Mouse (Mus musculus) hindbrain, embryonic 12.5 days (tissue): ENCODE results near the gene Ap1m2. TPM values are rescaled to one million over a fixed set of nuclear protein-coding genes. Genes with fewer than 3 reads are reported as not detected.
A peak's percentile ranks its signal among the peaks of the same experiment; 100 is the strongest.
"Not testable (repeated sequence)": the region's sequence is repeated elsewhere in the genome, so short reads cannot be mapped to it uniquely, and the experiment has no call there.

Experiments used
- ATAC-seq: fragments of 200-750 bp; cut with Nextera tagmentation; 2 replicates; pipeline ENCODE4 v1.8.0; 2017; ENCODE audit warnings: moderate TSS enrichment; ENCODE audit not compliant: low FRiP score
- H3K27ac ChIP-seq: fragments of 300-500 bp; sonication (generic); 2 replicates; pipeline ENCODE4 v1.5.1; 2016; ENCODE audit warnings: mild to moderate bottlenecking
- H3K27me3 ChIP-seq: fragments of 300-500 bp; sonication (generic); 2 replicates; pipeline ENCODE4 v1.6.1; 2016; ENCODE audit warnings: mild to moderate bottlenecking
- H3K36me3 ChIP-seq: fragments of 300-500 bp; sonication (generic); 2 replicates; pipeline ENCODE4 v1.6.1; 2016; ENCODE audit warnings: mild to moderate bottlenecking
- H3K4me1 ChIP-seq: fragments of 300-500 bp; sonication (generic); 2 replicates; pipeline ENCODE4 v1.6.1; 2016
- H3K4me2 ChIP-seq: fragments of 300-500 bp; sonication (generic); replicated peaks from 2 replicates; pipeline ENCODE4 v1.6.1; 2016; ENCODE audit warnings: mild to moderate bottlenecking
- H3K4me3 ChIP-seq: fragments of 300-500 bp; sonication (generic); 2 replicates; pipeline ENCODE4 v1.5.1; 2016; ENCODE audit warnings: mild to moderate bottlenecking
- H3K9ac ChIP-seq: fragments of 300-500 bp; sonication (generic); 2 replicates; pipeline ENCODE4 v1.6.1; 2016; ENCODE audit warnings: mild to moderate bottlenecking, moderate library complexity
- H3K9me3 ChIP-seq: fragments of 300-500 bp; sonication (generic); replicated peaks from 2 replicates; pipeline ENCODE4 v1.6.1; 2016; ENCODE audit warnings: mild to moderate bottlenecking
- WGBS: fragments of 180-500 bp; shearing (Covaris S2); methylation state at CpG from one replicate; pipeline ENCODE4 v1.1.7; 2016; 5-methylcytosine and 5-hydroxymethylcytosine counted together
- polyA plus RNA-seq: library from polyadenylated mRNA; unstranded; fragments of >200 nt; fragmentation: Nextera tagmentation; extraction: Ambion mirVana; gene quantifications from 2 replicates; pipeline ENCODE4 v1.2.1, GENCODE M21; 2016

Ap1m2 gene
- polyA plus RNA-seq, 1 experiment from 2014 or later, result 7.6 TPM

DNA sequence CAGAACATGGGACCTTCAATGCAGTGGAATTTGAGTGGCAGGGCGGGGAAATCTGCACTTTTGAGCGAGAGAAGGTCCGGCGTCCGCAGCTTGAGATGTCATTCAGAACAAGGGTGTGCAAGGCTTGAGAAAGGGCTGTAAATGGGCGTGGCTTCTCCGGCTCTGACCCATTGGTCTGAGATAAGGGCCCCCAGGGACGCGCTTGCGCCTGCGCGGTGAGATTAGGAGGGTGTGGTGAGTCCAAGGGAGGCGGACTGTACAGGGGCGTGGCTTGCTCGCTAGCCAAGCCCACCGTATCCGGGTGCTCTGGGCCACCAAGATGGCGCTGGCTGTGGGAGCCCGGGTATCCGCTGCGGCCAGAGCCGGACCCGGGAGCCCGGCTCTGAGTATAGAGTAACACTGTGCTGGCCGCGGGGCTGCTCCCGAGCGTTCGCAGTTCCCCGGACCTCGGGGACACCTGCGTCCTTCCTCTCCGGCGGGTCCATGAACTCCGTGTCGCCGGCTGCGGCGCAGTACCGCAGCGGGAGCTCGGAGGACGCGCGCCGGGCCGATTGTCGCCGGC, 47.1 kb downstream of the Ap1m2 start, which contains the start of gene Atg4d:
Gene Atg4d (plus strand): TSS at position 294 of the 562 bp plus-strand sequence.
- Histone ChIP-seq H3K9ac (peak within 1 kb of the TSS; percentile 82), H3K36me3 (peaks cover 29% of the 10 kb centered on the region), H3K4me2 (peak within 1 kb of the TSS; percentile 93), H3K4me3 (peak within 1 kb of the TSS; percentile 86), H3K4me1 (peaks cover 19% of the 10 kb centered on the region), H3K9me3 (no peaks in the 10 kb centered on the region), H3K27me3 (no peaks in the 10 kb centered on the region), H3K27ac (peak within 1 kb of the TSS; percentile 78)
- peak; percentile 97 for ATAC-seq
- WGBS, result 0% methylated on average over 46 of the region's 49 CpGs

- Histone ChIP-seq H3K4me1 (peaks cover 19% of the 10 kb centered on the region), H3K9me3 (no peaks in the 10 kb centered on the region), H3K4me3 (peak overlapping the region; percentile 86), H3K9ac (peak overlapping the region; percentile 82), H3K27me3 (no peaks in the 10 kb centered on the region), H3K27ac (peak overlapping the region; percentile 60), H3K36me3 (peaks cover 24% of the 10 kb centered on the region), H3K4me2 (peak overlapping the region; percentile 55)
- WGBS, result 20% methylated on average over 17 of the region's 17 CpGs
- ATAC-seq, result no peak; the same call in none of the 2 replicates
Observed at GRCm38 (mm10) chr9:21264272-21264999, 47.7 kb downstream of the Ap1m2 start.

DNA sequence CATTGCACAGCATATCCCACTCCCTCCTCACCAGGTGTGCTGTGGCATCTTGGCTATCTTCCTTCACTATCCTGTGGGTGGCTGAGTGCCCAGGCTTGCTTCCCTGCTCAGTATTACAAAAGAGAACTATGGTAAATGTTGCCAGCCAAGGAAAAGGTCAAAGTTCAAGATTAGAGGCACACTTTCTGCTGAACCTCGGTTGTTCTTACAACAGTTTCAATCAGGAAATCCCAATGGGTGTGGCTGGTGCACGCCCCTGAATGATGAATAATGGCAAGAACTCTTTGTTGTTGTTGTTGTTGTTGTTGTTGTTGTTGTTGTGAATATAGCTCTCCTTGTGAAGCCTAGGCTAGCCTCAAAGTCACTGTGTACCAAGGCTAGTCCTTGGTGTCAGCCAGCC, 50.3 kb downstream of the Ap1m2 start:
- Histone ChIP-seq H3K9ac (no peak overlapping the region), H3K36me3 (peaks cover 1% of the 10 kb centered on the region), H3K4me2 (no peak overlapping the region), H3K27ac (no peak overlapping the region), H3K4me1 (peaks cover 18% of the 10 kb centered on the region), H3K4me3 (no peak overlapping the region), H3K9me3 (no peaks in the 10 kb centered on the region), H3K27me3 (no peaks in the 10 kb centered on the region)
- WGBS, result 66% methylated on average over 2 of the region's 2 CpGs
- ATAC-seq, result no peak

DNA sequence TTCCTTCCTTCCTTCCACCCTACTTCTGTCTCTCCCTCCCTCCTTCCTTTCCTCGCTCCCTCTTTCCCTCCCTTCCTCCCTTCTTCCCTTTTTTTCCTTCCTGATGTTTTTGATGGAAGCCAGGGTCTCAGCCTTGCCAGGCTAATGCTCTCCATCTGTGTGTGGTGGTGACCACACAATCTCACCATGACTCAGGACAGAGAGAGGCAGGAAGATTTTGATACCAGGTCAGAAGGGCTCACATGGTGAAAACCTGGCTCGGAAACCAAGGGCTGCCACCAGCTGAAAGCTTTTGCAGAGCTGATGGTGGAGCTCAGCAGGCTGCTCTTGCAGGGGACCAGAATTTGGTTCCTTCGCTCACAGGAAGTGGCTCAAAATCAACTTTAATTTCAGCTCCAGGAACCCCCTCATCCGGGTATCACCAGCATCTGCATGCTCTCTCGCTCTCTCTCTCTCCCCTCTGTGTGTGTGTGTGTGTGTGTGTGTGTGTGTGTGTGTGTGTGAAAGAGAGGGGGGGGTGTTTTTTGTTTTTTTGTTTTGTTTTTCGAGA, 51.6 kb downstream of the Ap1m2 start:
- ATAC-seq, result no peak

GRCm38 (mm10) chr9:21256349-21256748, 55.8 kb downstream of the Ap1m2 start:
- not testable (repeated sequence) for H3K4me2 ChIP-seq, H3K9ac ChIP-seq, H3K4me1 ChIP-seq, H3K4me3 ChIP-seq, ATAC-seq, H3K27ac ChIP-seq, H3K36me3 ChIP-seq, H3K9me3 ChIP-seq
- 82% methylated on average over 4 of the region's 4 CpGs for WGBS
- H3K27me3 ChIP-seq, result peaks cover 13% of the 10 kb centered on the region

More for the DNA sequence above, 51.6 kb downstream of the Ap1m2 start:
- Histone ChIP-seq H3K4me2 (no peak overlapping the region), H3K9me3 (no peaks in the 10 kb centered on the region), H3K4me1 (peaks cover 5% of the 10 kb centered on the region; the same call in 1 of the 2 replicates), H3K36me3 (no peaks in the 10 kb centered on the region), H3K4me3 (no peak overlapping the region), H3K27me3 (no peaks in the 10 kb centered on the region), H3K9ac (no peak overlapping the region), H3K27ac (no peak overlapping the region)
- 76% methylated on average over 6 of the region's 6 CpGs for WGBS

DNA sequence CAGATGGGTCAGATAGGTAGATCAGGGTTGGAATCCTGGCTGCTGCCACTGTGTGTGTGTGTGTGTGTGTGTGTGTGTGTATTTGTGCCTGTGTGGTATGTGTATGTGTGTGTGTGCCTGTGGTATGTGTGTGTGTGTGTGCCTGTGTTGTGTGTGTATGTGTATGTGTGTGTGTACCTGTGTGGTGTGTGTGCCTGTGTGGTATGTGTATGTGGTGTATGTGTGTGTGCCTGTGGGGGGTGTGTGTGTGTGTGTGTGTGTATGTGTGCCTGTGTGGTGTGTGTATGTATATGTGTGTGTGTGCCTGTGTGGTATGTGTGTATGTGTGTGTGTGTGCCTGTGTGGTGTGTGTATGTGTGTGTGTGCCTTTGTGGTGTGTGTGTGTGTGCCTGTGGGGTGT, 57.4 kb downstream of the Ap1m2 start:
- H3K4me2 ChIP-seq, result no peak overlapping the region
- no peaks in the 10 kb centered on the region for H3K9me3 ChIP-seq
- no peak overlapping the region for H3K4me3 ChIP-seq
- H3K9ac ChIP-seq, result no peak overlapping the region
- H3K27me3 ChIP-seq, result peaks cover 30% of the 10 kb centered on the region
- no peak overlapping the region for H3K27ac ChIP-seq
- ATAC-seq, result no peak
- H3K4me1 ChIP-seq, result peaks cover 5% of the 10 kb centered on the region; the same call in 1 of the 2 replicates
- H3K36me3 ChIP-seq, result no peaks in the 10 kb centered on the region

DNA sequence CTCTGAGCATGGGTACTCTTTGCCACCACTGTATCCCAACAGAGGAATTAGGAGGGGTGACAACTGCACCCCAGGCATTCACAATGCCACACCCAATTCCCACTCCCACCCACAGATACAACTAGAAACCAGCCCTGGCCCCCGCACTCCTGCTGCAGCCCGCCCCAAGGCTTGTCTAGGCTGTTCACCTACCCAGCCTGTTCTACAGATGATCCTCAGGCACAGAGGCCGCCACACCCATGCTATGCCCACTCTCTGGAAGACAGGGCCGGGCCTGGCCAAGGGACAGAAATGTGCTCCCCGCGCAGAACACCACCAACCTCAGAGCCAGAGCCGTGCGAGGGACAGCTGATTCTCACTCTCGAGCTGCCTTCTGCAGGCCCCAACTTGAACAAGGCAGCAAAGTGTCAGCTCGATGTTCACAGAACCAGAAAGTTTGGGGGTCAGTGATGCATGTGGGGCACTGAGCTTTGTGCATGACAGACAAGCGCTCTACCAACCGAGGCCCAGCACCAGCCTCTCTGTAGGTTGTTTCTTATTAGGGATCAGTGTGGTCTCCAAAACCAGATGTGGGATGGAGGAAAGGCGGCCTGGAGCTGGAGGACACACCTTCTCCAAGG, 60.9 kb downstream of the Ap1m2 start:
- H3K4me3 ChIP-seq, result no peak overlapping the region
- no peak overlapping the region for H3K4me2 ChIP-seq
- 68% methylated on average over 13 of the region's 13 CpGs for WGBS
- no peak overlapping the region for H3K9ac ChIP-seq
- no peaks in the 10 kb centered on the region for H3K9me3 ChIP-seq
- peaks cover 64% of the 10 kb centered on the region for H3K27me3 ChIP-seq
- no peak overlapping the region for H3K27ac ChIP-seq
- H3K4me1 ChIP-seq, result peaks cover 10% of the 10 kb centered on the region
- ATAC-seq, result no peak
- H3K36me3 ChIP-seq, result no peaks in the 10 kb centered on the region

DNA sequence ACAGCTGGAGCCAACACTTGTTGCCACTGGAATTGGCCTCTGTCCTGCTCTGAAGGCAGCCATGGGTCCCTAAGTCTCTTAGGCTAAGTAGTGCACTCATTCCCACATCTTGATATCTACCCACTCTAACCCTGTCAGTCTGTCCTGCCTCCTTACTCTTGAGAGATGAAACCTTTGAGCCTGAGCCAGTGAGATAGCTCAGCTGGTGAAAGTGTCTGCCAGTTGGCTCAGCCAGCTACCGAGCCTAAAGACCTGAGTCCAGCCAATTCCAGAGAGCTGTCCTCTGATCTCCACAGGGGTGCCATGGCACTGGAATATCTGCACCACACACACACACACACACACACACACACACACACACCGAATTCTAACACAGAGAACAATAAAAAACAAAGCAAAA, 61.6 kb downstream of the Ap1m2 start:
- Histone ChIP-seq H3K4me1 (peaks cover 10% of the 10 kb centered on the region), H3K4me3 (no peak overlapping the region), H3K27ac (no peak overlapping the region), H3K9me3 (no peaks in the 10 kb centered on the region), H3K9ac (no peak overlapping the region), H3K4me2 (no peak overlapping the region), H3K36me3 (no peaks in the 10 kb centered on the region), H3K27me3 (peaks cover 71% of the 10 kb centered on the region)
- ATAC-seq, result no peak
- 51% methylated on average over 2 of the region's 2 CpGs for WGBS

GRCm38 (mm10) chr9:21249629-21250508, 62.3 kb downstream of the Ap1m2 start:
- no peaks in the 10 kb centered on the region for H3K9me3 ChIP-seq
- no peaks in the 10 kb centered on the region for H3K36me3 ChIP-seq
- 31% methylated on average over 17 of the region's 17 CpGs for WGBS
- peaks cover 77% of the 10 kb centered on the region for H3K27me3 ChIP-seq
- no peak overlapping the region for H3K4me3 ChIP-seq
- ATAC-seq, result no peak
- no peak overlapping the region for H3K27ac ChIP-seq
- H3K4me1 ChIP-seq, result peaks cover 15% of the 10 kb centered on the region
- no peak overlapping the region for H3K4me2 ChIP-seq
- no peak overlapping the region for H3K9ac ChIP-seq

GRCm38 (mm10) chr9:21248326-21248725, 63.8 kb downstream of the Ap1m2 start, which contains the start of gene S1pr5:
Gene S1pr5, minus strand, starts transcription at chr9:21248443.
- Histone ChIP-seq H3K4me1 (peaks cover 27% of the 10 kb centered on the region), H3K9ac (peak within 1 kb of the TSS; percentile 18; the same call in 1 of the 2 replicates), H3K9me3 (no peaks in the 10 kb centered on the region), H3K27ac (no peak within 1 kb of the TSS), H3K27me3 (peaks cover 93% of the 10 kb centered on the region), H3K4me2 (peak within 1 kb of the TSS; percentile 34), H3K4me3 (peak within 1 kb of the TSS; percentile 20), H3K36me3 (no peaks in the 10 kb centered on the region)
- no peak for ATAC-seq
- WGBS, result 1% methylated on average over 30 of the region's 30 CpGs

GRCm38 (mm10) chr9:21246342-21246741, 65.8 kb downstream of the Ap1m2 start:
- Histone ChIP-seq H3K27ac (no peak overlapping the region), H3K27me3 (peaks cover 99% of the 10 kb centered on the region), H3K36me3 (no peaks in the 10 kb centered on the region), H3K9ac (no peak overlapping the region), H3K9me3 (no peaks in the 10 kb centered on the region), H3K4me1 (peaks cover 27% of the 10 kb centered on the region), H3K4me2 (no peak overlapping the region), H3K4me3 (no peak overlapping the region)
- no peak for ATAC-seq
- WGBS, result 50% methylated on average over 1 of the region's 1 CpGs
